Mouse (Mus musculus) frontal cortex, postnatal 25 days (tissue): Measurements from ENCODE around the gene Zfp992.
"Not testable (repeated sequence)": the region's sequence is repeated elsewhere in the genome, so short reads cannot be mapped to it uniquely, and the experiment has no call there.

ENCODE experiments used
- DNase-seq, 2 experiments: peaks; one replicate each; pipeline ENCODE4 v3.0.0; 2022; ENCODE audit warnings: low spot score in 2 of 2

The Zfp992 gene

DNA sequence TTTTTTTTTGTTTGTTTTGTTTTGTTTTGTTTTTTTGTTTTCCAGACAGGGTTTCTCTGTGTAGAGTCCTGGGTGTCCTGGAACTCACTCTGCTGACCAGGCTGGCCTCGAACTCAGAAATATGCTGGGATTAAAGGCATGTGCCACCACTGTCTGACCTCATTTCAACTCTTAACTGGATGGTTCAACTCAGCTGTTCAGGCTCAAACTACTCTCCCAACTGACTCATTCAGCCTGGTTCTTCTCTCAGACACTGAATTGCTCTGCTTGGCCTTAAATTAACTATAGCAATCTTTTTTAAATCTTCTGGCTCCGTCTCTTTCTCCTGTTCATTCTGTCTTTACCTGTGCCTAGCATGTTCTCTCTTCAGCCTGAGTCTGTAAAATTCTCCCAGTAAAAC, 68.3 kb downstream of the Zfp992 start:
- DNase-seq = not testable (repeated sequence)
